Mouse (Mus musculus) megakaryocyte-erythroid progenitor cell, adult 5 weeks (primary cell): ENCODE results near the gene Sall4. TPM values are rescaled to one million over a fixed set of nuclear protein-coding genes. Genes with fewer than 3 reads are reported as not detected.

Source experiments
- polyA plus RNA-seq: library from polyadenylated mRNA; stranded (reverse); fragments of >175 nt; gene quantifications from 2 replicates; pipeline ENCODE4 v1.2.3, GENCODE M21; 2012

Sall4 gene
- polyA plus RNA-seq: not detected in 2 replicates

DNA sequence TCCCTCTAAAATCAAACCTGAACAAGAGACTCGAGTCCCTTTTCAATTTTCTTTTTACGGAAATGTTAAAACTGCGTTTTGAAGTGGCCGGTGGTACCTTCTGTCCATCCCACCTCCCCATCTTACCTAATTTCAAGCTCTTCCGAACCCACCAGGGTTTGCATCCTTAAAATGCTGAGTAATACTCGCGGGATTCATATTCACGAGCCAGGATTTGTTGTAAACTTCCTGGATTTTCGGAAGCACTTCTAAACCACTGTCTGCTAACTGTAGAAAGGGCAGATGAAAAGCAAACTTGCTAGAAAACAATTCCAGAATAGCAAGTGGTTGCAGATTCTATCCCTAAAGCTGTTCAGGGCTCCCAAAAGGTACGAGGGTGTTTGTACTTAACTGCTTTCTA lies at the start of gene Sall4:
Sall4 (minus strand) TSS at position 362 of the 400 bp plus-strand sequence.

DNA sequence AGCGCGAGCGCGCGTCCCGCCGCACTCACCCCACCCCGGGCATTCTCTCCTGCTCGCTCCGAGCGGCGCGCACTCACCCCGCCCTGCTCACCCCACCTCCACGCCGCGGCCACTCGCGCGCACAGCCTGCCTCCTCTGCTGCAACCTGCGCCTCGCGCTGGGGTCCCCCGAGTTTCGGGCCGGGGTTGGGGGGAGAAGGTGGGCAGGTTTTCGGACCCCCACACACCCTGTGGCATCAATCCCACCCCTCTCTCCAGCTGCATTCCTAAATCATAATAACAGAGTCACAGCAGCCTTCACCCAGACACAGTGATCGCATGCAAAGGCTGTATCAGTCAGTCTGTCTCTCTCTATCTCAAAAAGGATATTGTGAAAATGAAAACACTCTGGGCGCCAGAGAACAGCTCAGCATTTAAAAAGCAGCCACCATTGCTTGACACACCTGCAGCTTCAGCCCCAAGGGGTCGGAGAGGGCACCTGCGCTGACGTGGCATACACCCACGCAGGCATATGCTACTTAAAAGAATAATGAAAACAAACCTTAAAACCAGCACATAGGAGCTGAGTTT lies 25.6 kb downstream of the Sall4 start, which contains the start of gene Atp9a:
Atp9a (minus strand) TSS at position 351 of the 569 bp plus-strand sequence.

Other genes starting within 250 kb of the Sall4 start
- 3.8 and 4.5 TPM in 2 replicates for gene Nfatc2, start 166.3 kb downstream of the Sall4 start, polyA plus RNA-seq
- gene Atp9a, start 25.5 kb downstream of the Sall4 start, polyA plus RNA-seq: 1.7 and 2.9 TPM in 2 replicates
- 43.6 and 47.8 TPM in 2 replicates for gene Zfp64, start 187.6 kb upstream of the Sall4 start, polyA plus RNA-seq